Mouse (Mus musculus): ENCODE measurements around the gene Selp. TPM values are rescaled to one million over a fixed set of nuclear protein-coding genes. Genes with fewer than 3 reads are reported as not detected.

The Selp gene
- polyA plus RNA-seq (2016; fragmentation: Nextera tagmentation; extraction: Ambion mirVana): 0.05 TPM in 1 of 2 replicates, not detected in the other

GRCm38 (mm10) chr1:164114947-164115493 is at the start of gene Selp:
Gene Selp, plus strand, starts transcription at chr1:164115264.
- H3K36me3 ChIP-seq: no peaks in the 10 kb centered on the region
- 86% methylated on average over 8 of the region's 8 CpGs for WGBS
- no peaks in the 10 kb centered on the region for H3K4me1 ChIP-seq
- no peak for DNase-seq (ENCODE audit: low spot score)
- no peaks in the 10 kb centered on the region for H3K9me3 ChIP-seq (replicated peaks)
- no peak within 1 kb of the TSS for H3K4me3 ChIP-seq
- no peak within 1 kb of the TSS for H3K27ac ChIP-seq (replicated peaks)
- no peaks in the 10 kb centered on the region for H3K27me3 ChIP-seq (ENCODE audit: low read depth, poor library complexity, severe bottlenecking)

- Histone ChIP-seq H3K4me1 (no peaks in the 10 kb centered on the region), H3K27ac (replicated peaks) (no peak overlapping the region), H3K4me3 (no peak overlapping the region), H3K27me3 (ENCODE audit: low read depth, poor library complexity, severe bottlenecking) (no peaks in the 10 kb centered on the region), H3K9me3 (replicated peaks) (no peaks in the 10 kb centered on the region), H3K36me3 (no peaks in the 10 kb centered on the region)
- no peak for DNase-seq (ENCODE audit: low spot score)
These were observed 45.8 kb upstream of the Selp start for GRCm38 (mm10) chr1:164069261-164069660.

- H3K27ac ChIP-seq (replicated peaks): no peak overlapping the region
- DNase-seq (ENCODE audit: low spot score): no peak
- H3K4me1 ChIP-seq: no peaks in the 10 kb centered on the region
- no peak overlapping the region for H3K4me3 ChIP-seq
- H3K9me3 ChIP-seq (replicated peaks): no peaks in the 10 kb centered on the region
- no peaks in the 10 kb centered on the region for H3K36me3 ChIP-seq
- no peaks in the 10 kb centered on the region for H3K27me3 ChIP-seq (ENCODE audit: low read depth, poor library complexity, severe bottlenecking)
- 94% methylated on average over 4 of the region's 4 CpGs for WGBS
These were observed 44.6 kb upstream of the Selp start for GRCm38 (mm10) chr1:164070461-164070860.

GRCm38 (mm10) chr1:164071111-164071510 is 44.0 kb upstream of the Selp start:
- Histone ChIP-seq H3K9me3 (replicated peaks) (no peaks in the 10 kb centered on the region), H3K4me1 (no peaks in the 10 kb centered on the region), H3K27me3 (ENCODE audit: low read depth, poor library complexity, severe bottlenecking) (no peaks in the 10 kb centered on the region), H3K36me3 (no peaks in the 10 kb centered on the region), H3K4me3 (no peak overlapping the region), H3K27ac (replicated peaks) (no peak overlapping the region)
- 91% methylated on average over 7 of the region's 7 CpGs for WGBS
- DNase-seq (ENCODE audit: low spot score): no peak

- no peak overlapping the region for H3K27ac ChIP-seq (replicated peaks)
- H3K27me3 ChIP-seq (ENCODE audit: low read depth, poor library complexity, severe bottlenecking): no peaks in the 10 kb centered on the region
- H3K4me1 ChIP-seq: no peaks in the 10 kb centered on the region
- no peaks in the 10 kb centered on the region for H3K9me3 ChIP-seq (replicated peaks)
- DNase-seq (ENCODE audit: low spot score): no peak
- H3K36me3 ChIP-seq: no peaks in the 10 kb centered on the region
- no peak overlapping the region for H3K4me3 ChIP-seq
- 83% methylated on average over 4 of the region's 4 CpGs for WGBS
These were observed 43.1 kb upstream of the Selp start for GRCm38 (mm10) chr1:164072001-164072400.

GRCm38 (mm10) chr1:164073091-164073490 is 42.0 kb upstream of the Selp start:
- 87% methylated on average over 9 of the region's 9 CpGs for WGBS
- no peak for DNase-seq (ENCODE audit: low spot score)
- no peaks in the 10 kb centered on the region for H3K9me3 ChIP-seq (replicated peaks)

GRCm38 (mm10) chr1:164073803-164074202 is 41.3 kb upstream of the Selp start:
- H3K9me3 ChIP-seq (replicated peaks): no peaks in the 10 kb centered on the region
- no peaks in the 10 kb centered on the region for H3K4me1 ChIP-seq
- 87% methylated on average over 7 of the region's 7 CpGs for WGBS
- H3K4me3 ChIP-seq: no peak overlapping the region
- DNase-seq (ENCODE audit: low spot score): no peak
- no peak overlapping the region for H3K27ac ChIP-seq (replicated peaks)
- H3K36me3 ChIP-seq: no peaks in the 10 kb centered on the region
- H3K27me3 ChIP-seq (ENCODE audit: low read depth, poor library complexity, severe bottlenecking): no peaks in the 10 kb centered on the region

More at GRCm38 (mm10) chr1:164073091-164073490, 42.0 kb upstream of the Selp start:
- Histone ChIP-seq H3K27me3 (ENCODE audit: low read depth, poor library complexity, severe bottlenecking) (no peaks in the 10 kb centered on the region), H3K4me1 (no peaks in the 10 kb centered on the region), H3K27ac (replicated peaks) (no peak overlapping the region), H3K4me3 (no peak overlapping the region), H3K36me3 (no peaks in the 10 kb centered on the region)

GRCm38 (mm10) chr1:164074606-164075140 is 40.4 kb upstream of the Selp start:
- H3K4me1 ChIP-seq: no peaks in the 10 kb centered on the region
- no peaks in the 10 kb centered on the region for H3K9me3 ChIP-seq (replicated peaks)
- H3K36me3 ChIP-seq: no peaks in the 10 kb centered on the region
- 89% methylated on average over 2 of the region's 2 CpGs for WGBS
- H3K27me3 ChIP-seq (ENCODE audit: low read depth, poor library complexity, severe bottlenecking): no peaks in the 10 kb centered on the region
- no peak overlapping the region for H3K4me3 ChIP-seq
- DNase-seq (ENCODE audit: low spot score): no peak
- H3K27ac ChIP-seq (replicated peaks): no peak overlapping the region

- Histone ChIP-seq H3K4me3 (no peak overlapping the region), H3K27ac (replicated peaks) (no peak overlapping the region), H3K36me3 (no peaks in the 10 kb centered on the region), H3K27me3 (ENCODE audit: low read depth, poor library complexity, severe bottlenecking) (no peaks in the 10 kb centered on the region), H3K9me3 (replicated peaks) (no peaks in the 10 kb centered on the region), H3K4me1 (no peaks in the 10 kb centered on the region)
- 97% methylated on average over 1 of the region's 1 CpGs for WGBS
- DNase-seq (ENCODE audit: low spot score): no peak
These were observed 39.6 kb upstream of the Selp start for GRCm38 (mm10) chr1:164075416-164075815.

- Histone ChIP-seq H3K4me1 (no peaks in the 10 kb centered on the region), H3K9me3 (replicated peaks) (no peaks in the 10 kb centered on the region), H3K36me3 (no peaks in the 10 kb centered on the region), H3K27me3 (ENCODE audit: low read depth, poor library complexity, severe bottlenecking) (no peaks in the 10 kb centered on the region), H3K4me3 (no peak overlapping the region), H3K27ac (replicated peaks) (no peak overlapping the region)
- 74% methylated on average over 1 of the region's 1 CpGs for WGBS
- no peak for DNase-seq (ENCODE audit: low spot score)
These were observed 38.6 kb upstream of the Selp start for GRCm38 (mm10) chr1:164076441-164076840.

GRCm38 (mm10) chr1:164077031-164077430 is 38.0 kb upstream of the Selp start:
- Histone ChIP-seq H3K4me3 (no peak overlapping the region), H3K36me3 (no peaks in the 10 kb centered on the region), H3K4me1 (no peaks in the 10 kb centered on the region), H3K27ac (replicated peaks) (no peak overlapping the region), H3K27me3 (ENCODE audit: low read depth, poor library complexity, severe bottlenecking) (no peaks in the 10 kb centered on the region), H3K9me3 (replicated peaks) (no peaks in the 10 kb centered on the region)
- 94% methylated on average over 3 of the region's 3 CpGs for WGBS
- no peak for DNase-seq (ENCODE audit: low spot score)

GRCm38 (mm10) chr1:164078323-164078741 is 36.7 kb upstream of the Selp start:
- 91% methylated on average over 4 of the region's 4 CpGs for WGBS
- H3K4me1 ChIP-seq: no peaks in the 10 kb centered on the region
- no peak for DNase-seq (ENCODE audit: low spot score)
- H3K4me3 ChIP-seq: no peak overlapping the region
- no peak overlapping the region for H3K27ac ChIP-seq (replicated peaks)
- H3K36me3 ChIP-seq: no peaks in the 10 kb centered on the region
- no peaks in the 10 kb centered on the region for H3K9me3 ChIP-seq (replicated peaks)
- H3K27me3 ChIP-seq (ENCODE audit: low read depth, poor library complexity, severe bottlenecking): no peaks in the 10 kb centered on the region

- no peak for DNase-seq (ENCODE audit: low spot score)
- H3K4me3 ChIP-seq: no peak overlapping the region
- H3K27me3 ChIP-seq (ENCODE audit: low read depth, poor library complexity, severe bottlenecking): no peaks in the 10 kb centered on the region
- H3K4me1 ChIP-seq: no peaks in the 10 kb centered on the region
- no peak overlapping the region for H3K27ac ChIP-seq (replicated peaks)
- WGBS: 90% methylated on average over 11 of the region's 11 CpGs
- no peaks in the 10 kb centered on the region for H3K36me3 ChIP-seq
- no peaks in the 10 kb centered on the region for H3K9me3 ChIP-seq (replicated peaks)
These were observed 36.0 kb upstream of the Selp start for GRCm38 (mm10) chr1:164079091-164079490.

All from midbrain, embryonic 10.5 days (tissue).